Mouse (Mus musculus) liver, embryonic 14.5 days (tissue): ENCODE measurements around the gene Il1r1. TPM values are rescaled to one million over a fixed set of nuclear protein-coding genes. Genes with fewer than 3 reads are reported as not detected.

Experiments used
- ATAC-seq: fragments of 200-750 bp; cut with Nextera tagmentation; 2 replicates; pipeline ENCODE4 v1.8.0; 2017; ENCODE audit warnings: moderate number of reproducible peaks, mild to moderate bottlenecking, moderate library complexity; ENCODE audit not compliant: insufficient read depth
- DNase-seq, 3 experiments: peaks; one replicate each; pipeline ENCODE4 v3.0.0-alpha.2; 2012 to 2013; ENCODE audit warnings: low read depth in 3 of 3, low spot score in 3 of 3
- H3K27ac ChIP-seq: fragments of 300-500 bp; sonication (generic); 2 replicates; pipeline ENCODE4 v1.5.1; 2014; ENCODE audit warnings: moderate library complexity, mild to moderate bottlenecking, control low read depth, inconsistent platforms
- H3K27me3 ChIP-seq: fragments of 300-500 bp; sonication (generic); 2 replicates; pipeline ENCODE4 v1.6.1; 2014; ENCODE audit warnings: mild to moderate bottlenecking, low read length, moderate library complexity; ENCODE audit not compliant: control insufficient read depth, insufficient read depth
- H3K36me3 ChIP-seq: fragments of 300-500 bp; sonication (generic); replicated peaks from 2 replicates; pipeline ENCODE4 v1.6.1; 2014; ENCODE audit warnings: low read depth; ENCODE audit not compliant: control insufficient read depth, insufficient read depth
- H3K4me1 ChIP-seq, 2 experiments: fragments of 200-500 bp in 1 of 2; fragments of 300-500 bp in 1 of 2; sonication (generic) in 1 of 2; replicated peaks; 2 replicates each; pipeline ENCODE4 v1.6.1; 2012 to 2014; ENCODE audit warnings: antibody characterized with exemption in 1 of 2, inconsistent platforms in 1 of 2, low read length in 1 of 2; ENCODE audit not compliant: control insufficient read depth in 2 of 2, insufficient read depth in 2 of 2
- H3K4me2 ChIP-seq: fragments of 300-500 bp; sonication (generic); 2 replicates; pipeline ENCODE4 v1.6.1; 2014; ENCODE audit warnings: low read depth, mild to moderate bottlenecking, control low read depth, moderate library complexity
- H3K4me3 ChIP-seq, 2 experiments: fragments of 200-500 bp in 1 of 2; fragments of 300-500 bp in 1 of 2; sonication (generic) in 1 of 2; 2 replicates each; pipeline ENCODE4 v1.5.1; 2012 to 2014; ENCODE audit warnings: low read depth in 2 of 2, low read length in 2 of 2, mild to moderate bottlenecking in 2 of 2, control low read depth in 1 of 2, inconsistent platforms in 1 of 2, moderate library complexity in 1 of 2; ENCODE audit not compliant: insufficient read depth in 1 of 2
- H3K9ac ChIP-seq: fragments of 300-500 bp; sonication (generic); replicated peaks from 2 replicates; pipeline ENCODE4 v1.6.1; 2014; ENCODE audit warnings: mild to moderate bottlenecking, control low read depth, moderate library complexity
- H3K9me3 ChIP-seq: fragments of 300-500 bp; sonication (generic); 2 replicates; pipeline ENCODE4 v1.6.1; 2016; ENCODE audit warnings: low read length, mixed read lengths; ENCODE audit not compliant: control insufficient read depth
- CTCF ChIP-seq: IDR thresholded peaks from 2 replicates; pipeline ENCODE4 v1.5.1; 2016; ENCODE audit warnings: antibody characterized with exemption, low read depth, control low read depth
- EP300 ChIP-seq: IDR thresholded peaks from 2 replicates; pipeline ENCODE4 v1.6.1; 2016; ENCODE audit warnings: antibody characterized with exemption, low read depth
- WGBS: fragments of 180-500 bp; shearing (Covaris S2); extraction: QIAGEN DNeasy Blood & Tissue Kit; methylation state at CpG from one replicate; pipeline ENCODE4 v1.1.7; 2014; ENCODE audit not compliant: insufficient replicate concordance; 5-methylcytosine and 5-hydroxymethylcytosine counted together
- polyA plus RNA-seq, 2 experiments: library from polyadenylated mRNA; depleted of rRNA in 1 of 2; stranded (reverse) in 1 of 2; unstranded in 1 of 2; fragments of >200 nt; fragmentation: Nextera tagmentation in 1 of 2; extraction: Ambion mirVana in 1 of 2; gene quantifications; 2 replicates each; pipeline versions ENCODE4 v1.2.1 to v1.2.3; 2012 to 2014

Gene Il1r1
- polyA plus RNA-seq, 2 experiments, result 2.9 to 9.9 TPM

- DNase-seq, result no peak
- Histone ChIP-seq H3K4me2 (no peak overlapping the region), H3K9ac (no peak overlapping the region), H3K27me3 (no peaks in the 10 kb centered on the region), H3K27ac (no peak overlapping the region), H3K4me3 (no peak overlapping the region), H3K9me3 (no peaks in the 10 kb centered on the region), H3K4me1 (peaks cover 0 to 6% of the 10 kb centered on the region in 2 experiments; a peak in 2 of 4 replicates), H3K36me3 (no peaks in the 10 kb centered on the region)
- TF ChIP-seq EP300 (no peak), CTCF (no peak)
- 57% methylated on average over 3 of the region's 3 CpGs for WGBS
- peak; percentile 57 for ATAC-seq
These were observed 29.6 kb downstream of the Il1r1 start for GRCm38 (mm10) chr1:40254347-40255057.

DNA sequence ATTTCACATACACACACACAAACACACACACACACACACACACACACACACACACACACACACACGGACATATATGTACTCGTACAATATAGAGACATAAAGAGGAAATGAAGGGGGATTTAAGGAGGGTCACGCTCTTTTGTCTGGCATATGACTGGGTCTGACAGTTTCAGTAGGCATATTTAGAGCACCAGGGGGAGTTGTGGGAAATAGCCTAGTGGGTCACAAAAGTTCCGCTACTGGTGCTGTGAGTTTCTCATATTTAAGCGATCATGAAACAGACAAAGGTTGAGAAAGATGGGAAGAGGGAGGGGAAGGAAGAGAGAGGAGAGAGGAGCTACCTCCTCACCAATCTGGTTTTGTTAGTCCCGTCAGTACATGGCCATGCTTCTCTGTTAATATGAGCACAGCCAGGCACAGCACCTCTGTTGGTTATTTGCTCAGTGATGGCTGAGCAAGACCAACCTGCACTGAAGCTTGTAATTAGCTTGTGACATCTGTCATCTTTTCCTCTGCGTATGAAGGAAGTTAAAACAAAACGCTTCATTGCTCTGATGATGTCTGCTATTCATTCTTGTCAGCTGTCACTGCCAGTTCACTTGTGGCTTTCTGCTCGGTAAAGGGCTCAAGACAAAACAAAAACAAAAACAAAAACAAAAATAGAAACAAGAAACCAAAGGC lies 37.7 kb downstream of the Il1r1 start:
- Histone ChIP-seq H3K27me3 (peaks cover 5% of the 10 kb centered on the region; the same call in 1 of the 2 replicates), H3K9me3 (no peaks in the 10 kb centered on the region), H3K4me1 (peaks cover 0 to 12% of the 10 kb centered on the region in 2 experiments; a peak in 1 of 4 replicates), H3K27ac (no peak overlapping the region), H3K4me2 (no peak overlapping the region), H3K4me3 (no peak overlapping the region), H3K9ac (no peak overlapping the region), H3K36me3 (no peaks in the 10 kb centered on the region)
- TF ChIP-seq EP300 (no peak), CTCF (no peak)
- no peak for DNase-seq
- WGBS, result 43% methylated on average over 9 of the region's 9 CpGs
- ATAC-seq, result no peak

DNA sequence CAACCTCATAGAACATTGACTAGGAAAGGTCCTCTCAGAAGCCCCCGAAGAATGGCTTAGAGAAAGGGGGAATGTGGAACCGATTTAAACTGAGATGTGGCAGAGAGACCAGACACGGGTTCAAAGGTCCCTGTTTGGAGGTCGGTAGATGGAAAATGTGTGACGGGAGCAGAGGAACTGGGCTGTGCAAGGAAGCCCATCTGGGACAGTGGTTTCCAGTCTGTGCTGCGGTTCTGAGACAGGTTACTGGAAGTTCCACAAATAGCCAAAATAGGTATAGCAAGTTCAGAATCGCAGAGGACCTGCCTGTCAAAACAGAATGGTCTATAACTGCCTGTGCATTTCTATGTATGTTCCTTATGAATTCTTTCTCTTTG lies 38.2 kb downstream of the Il1r1 start:
- no peak overlapping the region for H3K27ac ChIP-seq
- ATAC-seq, result no peak
- 14% methylated on average over 7 of the region's 7 CpGs for WGBS

GRCm38 (mm10) chr1:40263679-40264078 lies 38.8 kb downstream of the Il1r1 start:
- DNase-seq (no peak), ATAC-seq (no peak)
- H3K4me3 ChIP-seq, result no peak overlapping the region
- no peaks in the 10 kb centered on the region for H3K36me3 ChIP-seq
- H3K9ac ChIP-seq, result no peak overlapping the region
- H3K4me2 ChIP-seq, result no peak overlapping the region
- 67% methylated on average over 8 of the region's 8 CpGs for WGBS
- H3K27ac ChIP-seq, result no peak overlapping the region
- peaks cover 5% of the 10 kb centered on the region; the same call in 1 of the 2 replicates for H3K27me3 ChIP-seq
- H3K4me1 ChIP-seq, result peaks cover 0 to 12% of the 10 kb centered on the region in 2 experiments; a peak in 1 of 4 replicates
- no peaks in the 10 kb centered on the region for H3K9me3 ChIP-seq
- TF ChIP-seq EP300, result no peak
- no peak for TF ChIP-seq CTCF

More for the DNA sequence above, 38.2 kb downstream of the Il1r1 start:
- no peak overlapping the region for H3K9ac ChIP-seq
- peaks cover 5% of the 10 kb centered on the region; the same call in 1 of the 2 replicates for H3K27me3 ChIP-seq
- H3K4me2 ChIP-seq, result no peak overlapping the region
- H3K9me3 ChIP-seq, result no peaks in the 10 kb centered on the region
- no peak for DNase-seq
- TF ChIP-seq EP300 (no peak), CTCF (no peak)
- no peaks in the 10 kb centered on the region for H3K36me3 ChIP-seq
- H3K4me3 ChIP-seq, result no peak overlapping the region
- H3K4me1 ChIP-seq, result peaks cover 0 to 12% of the 10 kb centered on the region in 2 experiments; a peak in 1 of 4 replicates

- WGBS, result 41% methylated on average over 6 of the region's 6 CpGs
- no peak overlapping the region for H3K4me2 ChIP-seq
- H3K9ac ChIP-seq, result no peak overlapping the region
- TF ChIP-seq EP300 (no peak), CTCF (no peak)
- H3K4me3 ChIP-seq, result no peak overlapping the region
- ATAC-seq (no peak), DNase-seq (no peak)
- peaks cover 0 to 14% of the 10 kb centered on the region in 2 experiments; a peak in 2 of 4 replicates for H3K4me1 ChIP-seq
- peaks cover 5% of the 10 kb centered on the region; the same call in 1 of the 2 replicates for H3K27me3 ChIP-seq
- H3K9me3 ChIP-seq, result no peaks in the 10 kb centered on the region
- no peaks in the 10 kb centered on the region for H3K36me3 ChIP-seq
- no peak overlapping the region for H3K27ac ChIP-seq
These were observed 40.5 kb downstream of the Il1r1 start for GRCm38 (mm10) chr1:40265301-40265835.
